Mouse (Mus musculus) myocyte (in vitro differentiated cells): ENCODE results near the gene Ube2m. TPM values are rescaled to one million over a fixed set of nuclear protein-coding genes. Genes with fewer than 3 reads are reported as not detected.

Source experiments
- H3K27me3 ChIP-seq: one replicate; pipeline ENCODE4 v1.6.1; 2011; ENCODE audit not compliant: control insufficient read depth, insufficient read depth, insufficient read length
- H3K36me3 ChIP-seq: one replicate; pipeline ENCODE4 v1.6.1; 2011; ENCODE audit not compliant: control insufficient read depth, insufficient read depth
- H3K4me2 ChIP-seq: one replicate; pipeline ENCODE4 v1.6.1; 2011; ENCODE audit warnings: low read depth, control low read depth
- H3K4me3 ChIP-seq: one replicate; pipeline ENCODE4 v1.5.1; 2011; ENCODE audit warnings: mild to moderate bottlenecking, control low read depth, moderate library complexity
- H3K79me2 ChIP-seq: one replicate; pipeline ENCODE4 v1.6.1; 2011; ENCODE audit not compliant: control insufficient read depth, insufficient read depth
- H3ac ChIP-seq: one replicate; pipeline ENCODE4 v1.6.1; 2011; ENCODE audit not compliant: control insufficient read depth, insufficient read length
- CEBPB ChIP-seq: IDR thresholded peaks from 2 replicates; pipeline ENCODE4 v1.6.1; 2011; ENCODE audit warnings: mild to moderate bottlenecking, moderate library complexity; ENCODE audit not compliant: poor library complexity, insufficient read depth, severe bottlenecking
- E2F4 ChIP-seq: IDR thresholded peaks from one replicate; pipeline ENCODE4 v1.6.1; 2011; ENCODE audit warnings: mild to moderate bottlenecking, control low read depth, moderate library complexity; ENCODE audit not compliant: insufficient read depth
- MAX ChIP-seq: IDR thresholded peaks from one replicate; pipeline ENCODE4 v1.6.1; 2011; ENCODE audit warnings: low read depth, mild to moderate bottlenecking, control low read depth
- MYOD1 ChIP-seq, 3 experiments: IDR thresholded peaks; one replicate each; pipeline ENCODE4 v1.6.1; 2011; ENCODE audit warnings: control low read depth in 2 of 3, low read depth in 2 of 3, mild to moderate bottlenecking in 2 of 3, moderate library complexity in 1 of 3; ENCODE audit not compliant: insufficient read length in 2 of 3, control insufficient read depth in 1 of 3
- MYOG ChIP-seq, 3 experiments: IDR thresholded peaks; one replicate each; pipeline ENCODE4 v1.6.1; 2011; ENCODE audit warnings: control low read depth in 2 of 3, low read depth in 2 of 3, mild to moderate bottlenecking in 2 of 3; ENCODE audit not compliant: insufficient read length in 2 of 3, control insufficient read depth in 1 of 3, insufficient read depth in 1 of 3
- POLR2A ChIP-seq: IDR thresholded peaks from one replicate; pipeline ENCODE4 v1.6.1; 2011; ENCODE audit warnings: low read depth, mild to moderate bottlenecking, control low read depth, moderate library complexity; ENCODE audit not compliant: insufficient read length
- POLR2AphosphoS2 ChIP-seq: IDR thresholded peaks from one replicate; pipeline ENCODE4 v1.6.1; 2011; ENCODE audit warnings: low read depth, control low read depth; ENCODE audit not compliant: insufficient read length
- REST ChIP-seq: IDR thresholded peaks from one replicate; pipeline ENCODE4 v1.6.1; 2011; ENCODE audit warnings: mild to moderate bottlenecking, control low read depth, moderate library complexity; ENCODE audit not compliant: insufficient read depth, insufficient read length
- SRF ChIP-seq: IDR thresholded peaks from one replicate; pipeline ENCODE4 v1.6.1; 2011; ENCODE audit warnings: low read depth; ENCODE audit not compliant: control insufficient read depth, insufficient read length
- TCF12 ChIP-seq: IDR thresholded peaks from one replicate; pipeline ENCODE4 v1.6.1; 2011; ENCODE audit warnings: mild to moderate bottlenecking, control low read depth; ENCODE audit not compliant: poor library complexity, insufficient read depth, severe bottlenecking
- TCF3 ChIP-seq: IDR thresholded peaks from one replicate; pipeline ENCODE4 v1.6.1; 2011; ENCODE audit warnings: low read depth, control low read depth; ENCODE audit not compliant: insufficient read length
- USF1 ChIP-seq: IDR thresholded peaks from one replicate; pipeline ENCODE4 v1.6.1; 2011; ENCODE audit warnings: low read depth, mild to moderate bottlenecking, control low read depth, moderate library complexity
- polyA plus RNA-seq: library from polyadenylated mRNA; unstranded; fragments of >200 nt; fragmentation: generic; extraction: Trizol; gene quantifications from one replicate; pipeline ENCODE4 v1.2.1, GENCODE M21; 2012; ENCODE audit warnings: missing spikeins

Gene Ube2m
- polyA plus RNA-seq, 1 experiment, result 227 TPM

GRCm38 (mm10) chr7:13039181-13039580 is 1.1 kb upstream of the Ube2m start:
- Histone ChIP-seq H3K4me2 (peak overlapping the region; percentile 92), H3K27me3 (no peaks in the 10 kb centered on the region), H3K79me2 (peaks cover 21% of the 10 kb centered on the region), H3K36me3 (peaks cover 8% of the 10 kb centered on the region), H3ac (peak overlapping the region; percentile 93), H3K4me3 (peak overlapping the region; percentile 90)
- TF ChIP-seq REST (no peak), MAX (no peak), E2F4 (no peak), MYOG (IDR thresholded peaks at IDR 0.05; ENCODE audit: control insufficient read depth in 1 of 3, insufficient read depth in 1 of 3, insufficient read length in 2 of 3, low read depth in 2 of 3) (peak in 1 of 3 experiments; percentile 2), POLR2A (no peak), TCF3 (no peak), SRF (no peak), CEBPB (no peak)

GRCm38 (mm10) chr7:13038621-13039169 is 620 bp upstream of the Ube2m start:
- Histone ChIP-seq H3K36me3 (peaks cover 8% of the 10 kb centered on the region), H3K4me3 (peak overlapping the region; percentile 90), H3K4me2 (peak overlapping the region; percentile 92), H3K79me2 (peaks cover 21% of the 10 kb centered on the region), H3ac (peak overlapping the region; percentile 93), H3K27me3 (no peaks in the 10 kb centered on the region)
- no peak for TF ChIP-seq E2F4
- peak; percentile 88 for TF ChIP-seq CEBPB

GRCm38 (mm10) chr7:13037366-13037765 is 709 bp downstream of the Ube2m start:
- H3K27me3 ChIP-seq, result no peaks in the 10 kb centered on the region
- peak overlapping the region; percentile 90 for H3K4me3 ChIP-seq
- no peak for TF ChIP-seq MAX
- no peak for TF ChIP-seq POLR2A
- TF ChIP-seq USF1, result no peak
- no peak for TF ChIP-seq TCF12
- TF ChIP-seq CEBPB, result no peak
- no peak for TF ChIP-seq MYOG (IDR thresholded peaks at IDR 0.05; ENCODE audit: control insufficient read depth in 1 of 3, insufficient read depth in 1 of 3, insufficient read length in 2 of 3, low read depth in 2 of 3)

GRCm38 (mm10) chr7:13036806-13037205 is 1.3 kb downstream of the Ube2m start:
- peak overlapping the region; percentile 90 for H3K4me3 ChIP-seq
- peaks cover 20% of the 10 kb centered on the region for H3K36me3 ChIP-seq
- peak overlapping the region; percentile 84 for H3K4me2 ChIP-seq
- peaks cover 21% of the 10 kb centered on the region for H3K79me2 ChIP-seq
- H3K27me3 ChIP-seq, result no peaks in the 10 kb centered on the region
- H3ac ChIP-seq, result peak overlapping the region; percentile 93
- TF ChIP-seq POLR2AphosphoS2 (no peak), MYOD1 (IDR thresholded peaks at IDR 0.05; ENCODE audit: control insufficient read depth in 1 of 3, insufficient read length in 2 of 3, low read depth in 2 of 3) (no peak), USF1 (no peak), TCF3 (no peak), MAX (no peak), MYOG (IDR thresholded peaks at IDR 0.05; ENCODE audit: control insufficient read depth in 1 of 3, insufficient read depth in 1 of 3, insufficient read length in 2 of 3, low read depth in 2 of 3) (no peak), POLR2A (no peak), E2F4 (no peak), TCF12 (no peak), SRF (no peak)

More at GRCm38 (mm10) chr7:13037366-13037765, 709 bp downstream of the Ube2m start:
- Histone ChIP-seq H3K79me2 (peaks cover 21% of the 10 kb centered on the region), H3K36me3 (peaks cover 14% of the 10 kb centered on the region), H3K4me2 (peak overlapping the region; percentile 84), H3ac (peak overlapping the region; percentile 93)

- peak overlapping the region; percentile 81 for H3K4me3 ChIP-seq
- no peak overlapping the region for H3ac ChIP-seq
- H3K27me3 ChIP-seq, result no peaks in the 10 kb centered on the region
- H3K79me2 ChIP-seq, result peaks cover 21% of the 10 kb centered on the region
- H3K4me2 ChIP-seq, result peak overlapping the region; percentile 83
- H3K36me3 ChIP-seq, result peaks cover 32% of the 10 kb centered on the region
- TF ChIP-seq POLR2A (no peak), MAX (no peak), MYOG (IDR thresholded peaks at IDR 0.05; ENCODE audit: control insufficient read depth in 1 of 3, insufficient read depth in 1 of 3, insufficient read length in 2 of 3, low read depth in 2 of 3) (no peak), E2F4 (no peak), POLR2AphosphoS2 (no peak), TCF12 (no peak), USF1 (no peak), CEBPB (no peak), SRF (no peak), TCF3 (no peak), REST (no peak), MYOD1 (IDR thresholded peaks at IDR 0.05; ENCODE audit: control insufficient read depth in 1 of 3, insufficient read length in 2 of 3, low read depth in 2 of 3) (no peak)
Observed at GRCm38 (mm10) chr7:13035211-13035855, 2.7 kb downstream of the Ube2m start.
